Mouse (Mus musculus): ENCODE measurements around the gene Rnf31.

The Rnf31 gene

GRCm38 (mm10) chr14:55578668-55579269 is 12.7 kb upstream of the Rnf31 start:
- DNase-seq: no peak

GRCm38 (mm10) chr14:55579511-55580496 is 11.7 kb upstream of the Rnf31 start:
- no peak for DNase-seq

GRCm38 (mm10) chr14:55580731-55581130 is 10.8 kb upstream of the Rnf31 start:
- DNase-seq: no peak

- peak; percentile 40 for DNase-seq
Measured at GRCm38 (mm10) chr14:55581981-55582681, 9.4 kb upstream of the Rnf31 start.

- no peak for DNase-seq
Measured at GRCm38 (mm10) chr14:55584303-55584701, 7.2 kb upstream of the Rnf31 start.

GRCm38 (mm10) chr14:55584702-55585565 is 6.6 kb upstream of the Rnf31 start, which contains the start of gene Emc9:
Emc9 (minus strand) TSS chr14:55585302.
- peak; percentile 63 for DNase-seq

GRCm38 (mm10) chr14:55585566-55585960 is 5.9 kb upstream of the Rnf31 start:
- no peak for DNase-seq

GRCm38 (mm10) chr14:55586149-55586548 is 5.4 kb upstream of the Rnf31 start:
- no peak for DNase-seq

GRCm38 (mm10) chr14:55589271-55589670 is 2.2 kb upstream of the Rnf31 start:
- DNase-seq: no peak

GRCm38 (mm10) chr14:55589771-55590448 is 1.6 kb upstream of the Rnf31 start:
- DNase-seq: no peak

- peak; percentile 75 for DNase-seq
Measured at GRCm38 (mm10) chr14:55590748-55591330, 669 bp upstream of the Rnf31 start, which contains the start of gene Psme2. Psme2 (minus strand) TSS chr14:55591113.

- no peak for DNase-seq
Measured at GRCm38 (mm10) chr14:55592226-55592625, 718 bp downstream of the Rnf31 start.

GRCm38 (mm10) chr14:55596036-55596690 is 4.7 kb downstream of the Rnf31 start:
- no peak for DNase-seq

GRCm38 (mm10) chr14:55598521-55599390 is 7.2 kb downstream of the Rnf31 start:
- no peak for DNase-seq

GRCm38 (mm10) chr14:55603271-55603632 is 11.7 kb downstream of the Rnf31 start, which contains the start of gene Irf9:
Irf9 (plus strand) TSS chr14:55603571.
- no peak for DNase-seq

GRCm38 (mm10) chr14:55603633-55604576 is 12.4 kb downstream of the Rnf31 start:
- peak; percentile 93 for DNase-seq

- no peak for DNase-seq
Measured at GRCm38 (mm10) chr14:55604823-55605222, 13.3 kb downstream of the Rnf31 start.

- no peak for DNase-seq
Measured at GRCm38 (mm10) chr14:55605743-55606459, 14.4 kb downstream of the Rnf31 start.
